Mouse (Mus musculus) lung, adult 2 months (tissue): ENCODE data around the gene Rtn4rl1.

Experiments used
- CTCF ChIP-seq: fragments of 200-500 bp; IDR thresholded peaks from 2 replicates; pipeline ENCODE4 v1.5.1; 2011; ENCODE audit warnings: mild to moderate bottlenecking, low read length, control low read depth; ENCODE audit not compliant: insufficient read depth
- POLR2A ChIP-seq: fragments of 200-500 bp; IDR thresholded peaks from 2 replicates; pipeline ENCODE4 v1.6.1; 2011; ENCODE audit warnings: low read depth, mild to moderate bottlenecking, control low read depth, low read length, borderline replicate concordance; ENCODE audit errors: extremely low read depth

DNA sequence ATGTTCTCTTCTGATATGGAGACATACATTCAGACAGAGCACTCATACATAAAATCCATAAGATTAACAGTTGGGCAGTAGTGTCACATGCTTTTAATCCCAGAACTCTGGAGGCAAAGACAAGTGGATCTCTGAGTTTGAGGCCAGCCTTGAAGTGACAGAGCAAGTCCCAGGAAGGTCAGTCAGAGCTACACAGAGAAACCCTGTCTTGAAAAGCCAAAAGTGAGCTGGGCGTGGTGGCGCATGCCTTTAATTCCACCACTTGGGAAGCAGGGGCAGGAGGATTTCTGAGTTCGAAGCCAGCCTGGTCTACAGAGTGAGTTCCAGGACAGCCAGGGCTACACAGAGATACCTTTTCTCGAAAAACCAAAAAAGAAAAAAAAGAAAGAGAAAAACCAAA lies 31.3 kb downstream of the Rtn4rl1 start:
- TF ChIP-seq CTCF = no peak
- TF ChIP-seq POLR2A = no peak
